Mouse (Mus musculus) hindbrain, embryonic 12.5 days (tissue): ENCODE measurements around the gene Bbs7. TPM values are rescaled to one million over a fixed set of nuclear protein-coding genes. Genes with fewer than 3 reads are reported as not detected.

ENCODE experiments used
- polyA plus RNA-seq: library from polyadenylated mRNA; unstranded; fragments of >200 nt; fragmentation: Nextera tagmentation; extraction: Ambion mirVana; gene quantifications from 2 replicates; pipeline ENCODE4 v1.2.1, GENCODE M21; 2016

Gene Bbs7
- polyA plus RNA-seq, 1 experiment from 2014 or later = 20.3 TPM

Other genes with a start within 250 kb of the Bbs7 start
- 121 and 133 TPM in 2 replicates for gene Anxa5, start 137.6 kb downstream of the Bbs7 start, polyA plus RNA-seq
- 0.52 and 0.56 TPM in 2 replicates for gene 1810062G17Rik, start 137.5 kb downstream of the Bbs7 start, polyA plus RNA-seq
- gene Gm11549, start 91.7 kb downstream of the Bbs7 start, polyA plus RNA-seq = 0.17 and 0.36 TPM in 2 replicates
- 73.4 and 82.6 TPM in 2 replicates for gene Exosc9, start 60.9 kb downstream of the Bbs7 start, polyA plus RNA-seq
- gene Ccna2, start 41.3 kb downstream of the Bbs7 start, polyA plus RNA-seq = 132 and 138 TPM in 2 replicates
- 5.5 and 8.1 TPM in 2 replicates for gene Trpc3, start 76.7 kb upstream of the Bbs7 start, polyA plus RNA-seq
- 61.8 and 65.5 TPM in 2 replicates for gene 4932438A13Rik, start 249.6 kb upstream of the Bbs7 start, polyA plus RNA-seq